Mouse (Mus musculus) macrophage (primary cell): Measurements from ENCODE around the gene Enox2. TPM values are rescaled to one million over a fixed set of nuclear protein-coding genes. Genes with fewer than 3 reads are reported as not detected.

Experiments used
- H3K27ac ChIP-seq: fragments of 350-480 bp; formaldehyde crosslinking; 2 replicates; pipeline ENCODE4 v1.9.0; 2021
- H3K36me3 ChIP-seq: fragments of 350-480 bp; formaldehyde crosslinking; 2 replicates; pipeline ENCODE4 v1.9.0; 2021; ENCODE audit errors: inconsistent target
- H3K4me3 ChIP-seq: fragments of 350-480 bp; formaldehyde crosslinking; 2 replicates; pipeline ENCODE4 v1.9.0; 2021; ENCODE audit errors: inconsistent target
- H3K79me2 ChIP-seq: fragments of 350-480 bp; formaldehyde crosslinking; 2 replicates; pipeline ENCODE4 v1.9.0; 2021; ENCODE audit errors: inconsistent target
- WGBS: methylation state at CpG from one replicate; pipeline ENCODE4 v1.1.7; 2026; ENCODE audit warnings: inconsistent platforms; ENCODE audit not compliant: missing documents; 5-methylcytosine and 5-hydroxymethylcytosine counted together
- polyA plus RNA-seq: library from polyadenylated mRNA; stranded (reverse); fragments of 250-400 nt; gene quantifications from 3 replicates; pipeline ENCODE4 v1.2.4, GENCODE M21; 2018; ENCODE audit warnings: inconsistent platforms
- total RNA-seq, 78 experiments: library from RNA; depleted of rRNA; stranded (reverse); fragments of 250-400 nt; gene quantifications; 1 replicate in 9 of 78; 2 replicates in 24 of 78; 3 replicates in 43 of 78; 4 replicates in 2 of 78; pipeline ENCODE4 v1.2.4; 2018; ENCODE audit warnings: inconsistent platforms in 56 of 78

The Enox2 gene
- total RNA-seq (2018; cell fraction: chromatin; rRNA removed) = 10 to 100 TPM in 25 of 26 experiments, 1 to 10 TPM in 1; 7.7 to 68.0 (median 50.5) TPM
- 10 to 100 TPM; 17.3 to 31.0 (median 26.5) TPM for total RNA-seq (2018; cell fraction: cytosol; rRNA removed)
- total RNA-seq (2018; cell fraction: nucleus; rRNA removed) = 10 to 100 TPM; 13.8 to 47.9 (median 35.4) TPM
- polyA plus RNA-seq = 16.9 to 27.9 TPM (median 21.5 TPM) in 3 replicates

GRCm38 (mm10) chrX:49287700-49288563 is at the start of gene Enox2:
Enox2 (minus strand) TSS chrX:49288259.
- H3K79me2 ChIP-seq = peaks cover 36% of the 10 kb centered on the region; the same call in 1 of the 2 replicates
- 24% methylated on average over 26 of the region's 26 CpGs for WGBS
- no peaks in the 10 kb centered on the region for H3K36me3 ChIP-seq
- peak within 1 kb of the TSS; percentile 67 for H3K27ac ChIP-seq
- peak within 1 kb of the TSS; percentile 57 for H3K4me3 ChIP-seq

- H3K27ac ChIP-seq = no peak overlapping the region
- no peaks in the 10 kb centered on the region for H3K79me2 ChIP-seq
- H3K4me3 ChIP-seq = no peak overlapping the region
- 50% methylated on average over 1 of the region's 1 CpGs for WGBS
- H3K36me3 ChIP-seq = no peaks in the 10 kb centered on the region
These were observed 21.4 kb upstream of the Enox2 start for GRCm38 (mm10) chrX:49309496-49309895.

GRCm38 (mm10) chrX:49306659-49307058 is 18.6 kb upstream of the Enox2 start:
- H3K27ac ChIP-seq = no peak overlapping the region
- WGBS = 13% methylated on average over 3 of the region's 5 CpGs
- no peaks in the 10 kb centered on the region for H3K79me2 ChIP-seq
- H3K4me3 ChIP-seq = no peak overlapping the region
- no peaks in the 10 kb centered on the region for H3K36me3 ChIP-seq

GRCm38 (mm10) chrX:49279918-49280586 is 8.0 kb downstream of the Enox2 start:
- peaks cover 26% of the 10 kb centered on the region; the same call in 1 of the 2 replicates for H3K79me2 ChIP-seq
- H3K36me3 ChIP-seq = no peaks in the 10 kb centered on the region
- WGBS = 63% methylated on average over 1 of the region's 2 CpGs
- no peak overlapping the region for H3K4me3 ChIP-seq
- H3K27ac ChIP-seq = peak overlapping the region; percentile 78

- Histone ChIP-seq H3K36me3 (no peaks in the 10 kb centered on the region), H3K27ac (no peak overlapping the region), H3K4me3 (no peak overlapping the region), H3K79me2 (peaks cover 30% of the 10 kb centered on the region; the same call in 1 of the 2 replicates)
- WGBS = 80% methylated on average over 12 of the region's 12 CpGs
These were observed 14.5 kb downstream of the Enox2 start for GRCm38 (mm10) chrX:49273487-49274042.

GRCm38 (mm10) chrX:49250816-49251215 is 37.2 kb downstream of the Enox2 start:
- Histone ChIP-seq H3K27ac (no peak overlapping the region), H3K4me3 (no peak overlapping the region), H3K36me3 (no peaks in the 10 kb centered on the region), H3K79me2 (no peaks in the 10 kb centered on the region)
- 90% methylated on average over 4 of the region's 4 CpGs for WGBS

GRCm38 (mm10) chrX:49225792-49226426 is 62.1 kb downstream of the Enox2 start:
- Histone ChIP-seq H3K4me3 (no peak overlapping the region), H3K27ac (no peak overlapping the region), H3K36me3 (no peaks in the 10 kb centered on the region), H3K79me2 (no peaks in the 10 kb centered on the region)
- WGBS = 100% methylated on average over 1 of the region's 1 CpGs

- Histone ChIP-seq H3K36me3 (no peaks in the 10 kb centered on the region), H3K27ac (no peak overlapping the region), H3K4me3 (no peak overlapping the region), H3K79me2 (no peaks in the 10 kb centered on the region)
- 96% methylated on average over 3 of the region's 3 CpGs for WGBS
These were observed 71.6 kb downstream of the Enox2 start for GRCm38 (mm10) chrX:49216422-49216821.

- WGBS = 64% methylated on average over 4 of the region's 4 CpGs
- no peaks in the 10 kb centered on the region for H3K36me3 ChIP-seq
- H3K79me2 ChIP-seq = no peaks in the 10 kb centered on the region
- H3K27ac ChIP-seq = peak overlapping the region; percentile 12; the same call in 1 of the 2 replicates
- H3K4me3 ChIP-seq = no peak overlapping the region
These were observed 91.7 kb downstream of the Enox2 start for GRCm38 (mm10) chrX:49196386-49196785.

- WGBS = 96% methylated on average over 3 of the region's 3 CpGs
These were observed 106.9 kb downstream of the Enox2 start for GRCm38 (mm10) chrX:49181136-49181535.

GRCm38 (mm10) chrX:49178670-49179069 is 109.4 kb downstream of the Enox2 start:
- no peaks in the 10 kb centered on the region for H3K36me3 ChIP-seq
- WGBS = 94% methylated on average over 3 of the region's 3 CpGs
- H3K79me2 ChIP-seq = no peaks in the 10 kb centered on the region
- no peak overlapping the region for H3K4me3 ChIP-seq
- no peak overlapping the region for H3K27ac ChIP-seq

More at GRCm38 (mm10) chrX:49181136-49181535, 106.9 kb downstream of the Enox2 start:
- Histone ChIP-seq H3K36me3 (no peaks in the 10 kb centered on the region), H3K27ac (no peak overlapping the region), H3K79me2 (no peaks in the 10 kb centered on the region), H3K4me3 (no peak overlapping the region)

GRCm38 (mm10) chrX:49154280-49154679 is 133.8 kb downstream of the Enox2 start:
- Histone ChIP-seq H3K36me3 (no peaks in the 10 kb centered on the region), H3K4me3 (no peak overlapping the region), H3K79me2 (no peaks in the 10 kb centered on the region), H3K27ac (no peak overlapping the region)
- WGBS = 57% methylated on average over 1 of the region's 2 CpGs

GRCm38 (mm10) chrX:49124774-49125429 is 163.2 kb downstream of the Enox2 start:
- no peaks in the 10 kb centered on the region for H3K36me3 ChIP-seq
- WGBS = 94% methylated on average over 3 of the region's 3 CpGs
- H3K4me3 ChIP-seq = no peak overlapping the region
- no peaks in the 10 kb centered on the region for H3K79me2 ChIP-seq
- H3K27ac ChIP-seq = no peak overlapping the region

GRCm38 (mm10) chrX:49116465-49116864 is 171.6 kb downstream of the Enox2 start:
- Histone ChIP-seq H3K4me3 (no peak overlapping the region), H3K79me2 (no peaks in the 10 kb centered on the region), H3K27ac (no peak overlapping the region), H3K36me3 (no peaks in the 10 kb centered on the region)
- 53% methylated on average over 3 of the region's 3 CpGs for WGBS
